Mouse (Mus musculus): Measurements from ENCODE around the gene Dgcr6. TPM values are rescaled to one million over a fixed set of nuclear protein-coding genes. Genes with fewer than 3 reads are reported as not detected.
A peak's percentile ranks its signal among the peaks of the same experiment; 100 is the strongest.

The Dgcr6 gene
- polyA plus RNA-seq, 1 experiment: 102 TPM

DNA sequence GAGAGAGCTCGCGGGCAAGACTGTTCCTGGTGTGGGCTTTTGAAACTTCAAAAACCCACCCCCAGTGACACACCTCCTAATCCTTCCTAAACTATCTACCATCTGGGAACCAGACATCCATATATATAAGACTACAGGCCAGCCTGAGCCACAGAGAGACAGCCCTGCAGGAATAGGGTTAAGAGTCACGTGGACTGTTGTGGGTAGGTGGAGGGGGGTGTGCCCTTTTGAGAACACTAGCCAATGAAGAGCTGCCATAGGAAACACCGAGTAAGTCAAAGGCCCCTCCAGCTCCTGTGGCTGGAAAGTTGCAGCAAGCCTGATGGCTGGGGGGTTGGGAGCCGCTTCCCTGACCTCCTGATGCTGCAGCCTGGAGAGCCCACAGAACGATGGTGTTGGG, 51.1 kb downstream of the Dgcr6 start:
- peaks cover 13% of the 10 kb centered on the region for H3K4me1 ChIP-seq (ENCODE audit: control insufficient read depth, insufficient read depth, low read length)
- no peak for DNase-seq
- no peak overlapping the region for H3K4me3 ChIP-seq (replicated peaks; ENCODE audit: insufficient read depth, low read depth, low read length)
- no peak for TF ChIP-seq CTCF (IDR thresholded peaks at IDR 0.05; ENCODE audit: borderline replicate concordance, insufficient read depth, low read depth, low read length)
- WGBS: 66% methylated on average over 6 of the region's 6 CpGs
- no peaks in the 10 kb centered on the region for H3K27me3 ChIP-seq (ENCODE audit: control insufficient read depth, insufficient read depth, low read length)
- no peak overlapping the region for H3K27ac ChIP-seq (ENCODE audit: insufficient read depth, low read length)

DNA sequence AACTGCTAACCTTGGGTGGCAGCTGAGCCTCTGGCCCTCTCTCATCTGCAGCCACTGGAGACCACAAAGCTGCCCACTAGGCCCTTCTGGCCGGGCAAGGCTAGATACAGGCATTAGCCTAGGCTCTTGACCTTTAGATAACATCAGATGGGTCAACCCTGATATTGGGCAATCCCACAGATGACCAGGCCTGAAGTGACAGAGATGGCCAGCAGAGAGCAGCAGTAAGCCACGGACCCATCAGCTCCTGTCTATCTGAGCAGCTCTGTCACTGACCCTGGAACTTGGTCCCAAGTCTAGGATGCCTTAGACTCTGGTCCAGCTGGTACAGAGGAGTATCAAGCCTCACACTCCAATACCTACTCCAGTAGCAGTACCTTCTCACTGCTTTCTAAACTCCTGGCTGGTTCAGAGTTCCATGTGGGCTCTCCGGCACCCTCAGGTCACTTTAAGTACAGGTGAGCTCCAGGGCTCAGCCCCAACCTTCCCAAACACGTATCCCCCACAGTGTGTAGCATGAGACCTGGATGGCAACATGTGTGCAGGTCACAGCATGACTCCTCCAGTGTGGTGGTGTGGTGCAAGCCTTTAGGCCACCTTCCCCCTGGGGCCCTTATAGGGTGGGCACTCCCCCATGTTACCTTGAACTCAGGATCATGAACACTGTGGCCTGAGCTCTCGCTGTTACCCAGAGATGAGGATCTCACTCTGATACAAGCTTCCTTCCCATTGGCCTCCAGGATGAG, 55.7 kb downstream of the Dgcr6 start:
- 58% methylated on average over 5 of the region's 5 CpGs for WGBS
- TF ChIP-seq POLR2A (IDR thresholded peaks at IDR 0.05; ENCODE audit: borderline replicate concordance, insufficient read depth, low read length): no peak
- peak; percentile 100 for TF ChIP-seq CTCF (IDR thresholded peaks at IDR 0.05; ENCODE audit: borderline replicate concordance, insufficient read depth, low read depth, low read length)
- H3K27me3 ChIP-seq (ENCODE audit: control insufficient read depth, insufficient read depth, low read length): no peaks in the 10 kb centered on the region
- peaks cover 17% of the 10 kb centered on the region for H3K4me1 ChIP-seq (ENCODE audit: control insufficient read depth, insufficient read depth, low read length)
- H3K27ac ChIP-seq (ENCODE audit: insufficient read depth, low read length): no peak overlapping the region
- no peak overlapping the region for H3K4me3 ChIP-seq (replicated peaks; ENCODE audit: insufficient read depth, low read depth, low read length)
- peak; percentile 83 to 91 for DNase-seq

DNA sequence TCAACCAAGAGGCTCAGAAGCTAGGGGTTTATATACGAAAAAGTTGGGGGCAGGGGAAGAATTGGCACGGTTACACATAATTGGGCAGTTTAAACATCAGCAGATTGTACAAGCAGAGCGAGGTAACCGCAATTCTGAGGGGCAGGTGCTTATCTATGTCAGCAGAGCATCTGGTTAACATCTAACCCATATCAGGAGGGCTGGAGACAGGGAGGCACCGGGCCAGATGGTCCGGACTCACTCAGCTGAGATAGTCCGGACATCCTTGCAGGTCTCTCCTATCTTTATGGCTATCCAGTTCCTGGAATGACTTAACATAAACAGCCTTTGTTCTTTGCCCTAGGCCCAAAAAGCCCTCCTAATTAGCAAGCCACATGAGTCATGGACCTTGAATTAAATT, 58.4 kb downstream of the Dgcr6 start:
- Histone ChIP-seq H3K4me3 (replicated peaks; ENCODE audit: insufficient read depth, low read depth, low read length) (no peak overlapping the region), H3K27me3 (ENCODE audit: control insufficient read depth, insufficient read depth, low read length) (no peaks in the 10 kb centered on the region), H3K4me1 (ENCODE audit: control insufficient read depth, insufficient read depth, low read length) (peaks cover 17% of the 10 kb centered on the region), H3K27ac (ENCODE audit: insufficient read depth, low read length) (no peak overlapping the region)
- no peak for TF ChIP-seq POLR2A (IDR thresholded peaks at IDR 0.05; ENCODE audit: borderline replicate concordance, insufficient read depth, low read length)
- TF ChIP-seq CTCF (IDR thresholded peaks at IDR 0.05; ENCODE audit: borderline replicate concordance, insufficient read depth, low read depth, low read length): no peak
- WGBS: 82% methylated on average over 7 of the region's 7 CpGs
- no peak for DNase-seq

DNA sequence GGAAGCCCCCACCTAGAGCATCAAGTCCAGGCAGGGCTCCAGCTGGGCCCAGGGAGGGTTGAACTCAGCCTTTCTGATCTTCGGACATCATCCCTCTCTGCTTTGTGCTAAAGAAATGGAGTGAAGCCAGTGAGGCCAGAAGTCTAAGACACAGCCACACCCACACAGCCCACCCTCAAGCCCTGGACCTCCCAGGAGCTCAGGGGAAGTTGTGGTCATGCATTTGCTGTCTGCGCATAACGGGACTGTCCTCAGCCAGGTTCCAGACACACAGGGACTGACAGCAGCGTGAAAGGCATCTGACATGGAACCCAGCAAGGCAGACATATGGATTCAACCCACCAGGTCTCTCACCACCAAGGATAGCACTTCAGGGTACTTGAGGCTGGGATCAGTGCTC, 63.8 kb downstream of the Dgcr6 start:
- no peak for DNase-seq
- Histone ChIP-seq H3K27me3 (ENCODE audit: control insufficient read depth, insufficient read depth, low read length) (no peaks in the 10 kb centered on the region), H3K4me3 (replicated peaks; ENCODE audit: insufficient read depth, low read depth, low read length) (no peak overlapping the region), H3K27ac (ENCODE audit: insufficient read depth, low read length) (no peak overlapping the region), H3K4me1 (ENCODE audit: control insufficient read depth, insufficient read depth, low read length) (peaks cover 23% of the 10 kb centered on the region)
- TF ChIP-seq CTCF (IDR thresholded peaks at IDR 0.05; ENCODE audit: borderline replicate concordance, insufficient read depth, low read depth, low read length): no peak
- 78% methylated on average over 4 of the region's 4 CpGs for WGBS

DNA sequence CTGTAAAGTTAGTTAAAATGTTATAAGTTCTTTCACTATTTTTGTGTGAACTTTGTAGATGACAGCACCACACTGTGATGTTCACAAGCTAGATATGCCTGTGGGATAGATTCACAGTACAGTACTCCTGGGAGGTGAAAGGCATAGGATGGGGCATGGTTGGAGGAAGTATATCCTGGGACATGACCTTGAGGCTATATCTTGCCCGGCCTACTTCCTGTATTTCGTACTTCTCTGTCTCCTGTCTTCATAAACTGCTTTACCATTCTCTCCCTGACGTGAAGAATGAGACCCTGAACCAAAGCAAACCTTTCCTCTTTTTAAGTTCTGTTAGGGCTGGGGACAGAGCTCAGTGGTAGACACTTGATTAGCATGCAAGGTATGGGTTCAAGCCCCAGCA, 65.6 kb downstream of the Dgcr6 start:
- no peak for TF ChIP-seq POLR2A (IDR thresholded peaks at IDR 0.05; ENCODE audit: borderline replicate concordance, insufficient read depth, low read length)
- no peak for TF ChIP-seq CTCF (IDR thresholded peaks at IDR 0.05; ENCODE audit: borderline replicate concordance, insufficient read depth, low read depth, low read length)
- H3K27me3 ChIP-seq (ENCODE audit: control insufficient read depth, insufficient read depth, low read length): no peaks in the 10 kb centered on the region
- peaks cover 29% of the 10 kb centered on the region for H3K4me1 ChIP-seq (ENCODE audit: control insufficient read depth, insufficient read depth, low read length)
- WGBS: 91% methylated on average over 3 of the region's 3 CpGs
- H3K4me3 ChIP-seq (replicated peaks; ENCODE audit: insufficient read depth, low read depth, low read length): no peak overlapping the region
- no peak for DNase-seq
- H3K27ac ChIP-seq (ENCODE audit: insufficient read depth, low read length): no peak overlapping the region

DNA sequence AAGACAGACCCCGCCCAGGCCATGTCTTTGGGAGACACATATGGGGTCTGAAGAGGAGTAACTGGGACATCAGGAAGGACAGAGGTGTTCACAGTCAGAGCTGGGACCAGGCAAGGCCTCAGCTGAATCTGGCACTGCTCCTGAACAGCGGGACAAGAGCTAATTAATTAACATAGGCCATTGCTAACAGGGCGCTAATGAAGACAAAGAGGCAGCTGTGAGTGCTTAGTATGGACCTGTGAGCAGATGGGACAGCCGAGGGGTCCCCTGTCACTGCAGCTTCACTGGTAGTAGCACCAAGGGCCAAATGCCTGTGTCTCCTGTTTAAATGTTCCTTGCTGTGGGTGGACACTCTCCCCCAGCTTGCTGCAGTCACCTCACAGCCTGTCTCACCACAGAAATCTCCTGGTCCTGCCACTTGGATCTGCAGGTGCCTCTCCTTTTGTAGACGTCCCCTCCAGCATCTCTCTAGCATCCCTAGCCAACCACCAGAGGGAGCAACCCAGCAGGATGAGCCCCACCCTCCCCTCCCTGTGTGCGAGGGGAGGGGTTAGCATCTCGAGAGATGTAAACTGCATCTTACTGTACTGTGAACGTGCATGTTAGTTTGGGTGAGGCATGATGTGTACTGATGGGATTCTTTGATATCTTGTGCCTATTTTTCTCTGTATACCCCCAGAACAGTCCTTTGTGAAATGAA, 66.5 kb downstream of the Dgcr6 start:
- WGBS: 11% methylated on average over 8 of the region's 8 CpGs
- peaks cover 36% of the 10 kb centered on the region for H3K4me1 ChIP-seq (ENCODE audit: control insufficient read depth, insufficient read depth, low read length)
- peak; percentile 76 to 82 for DNase-seq
- H3K27me3 ChIP-seq (ENCODE audit: control insufficient read depth, insufficient read depth, low read length): no peaks in the 10 kb centered on the region
- TF ChIP-seq CTCF (IDR thresholded peaks at IDR 0.05; ENCODE audit: borderline replicate concordance, insufficient read depth, low read depth, low read length) (peak; percentile 86), POLR2A (IDR thresholded peaks at IDR 0.05; ENCODE audit: borderline replicate concordance, insufficient read depth, low read length) (no peak)
- H3K27ac ChIP-seq (ENCODE audit: insufficient read depth, low read length): peak overlapping the region; percentile 29; the same call in 1 of the 2 replicates
- no peak overlapping the region for H3K4me3 ChIP-seq (replicated peaks; ENCODE audit: insufficient read depth, low read depth, low read length)

Other genes with a start within 250 kb of the Dgcr6 start
- gene B830017H08Rik, start 219.7 kb upstream of the Dgcr6 start, polyA plus RNA-seq (2012; rRNA removed): 4.3 and 4.7 TPM in 2 replicates
- gene Car15, start 214.5 kb upstream of the Dgcr6 start, polyA plus RNA-seq (2012; rRNA removed): 48.4 and 58.9 TPM in 2 replicates
- gene Gm20518, start 161.2 kb upstream of the Dgcr6 start, polyA plus RNA-seq (2012; rRNA removed): 9.1 and 9.2 TPM in 2 replicates
- 0.08 and 0.11 TPM in 2 replicates for gene Tssk1, start 158.6 kb upstream of the Dgcr6 start, polyA plus RNA-seq (2012; rRNA removed)
- gene Dgcr2, start 154.3 kb upstream of the Dgcr6 start, polyA plus RNA-seq (2012; rRNA removed): 145 and 162 TPM in 2 replicates
- not detected in 2 replicates for gene Tssk2, start 154.2 kb upstream of the Dgcr6 start, polyA plus RNA-seq (2012; rRNA removed)
- 41.5 and 41.7 TPM in 2 replicates for gene Ess2, start 141.5 kb upstream of the Dgcr6 start, polyA plus RNA-seq (2012; rRNA removed)
- not detected in 2 replicates for gene Gsc2, start 137.8 kb upstream of the Dgcr6 start, polyA plus RNA-seq (2012; rRNA removed)
- 64.4 and 76.5 TPM in 2 replicates for gene Slc25a1, start 124.6 kb upstream of the Dgcr6 start, polyA plus RNA-seq (2012; rRNA removed)
- gene Vpreb2, start 72.4 kb upstream of the Dgcr6 start, polyA plus RNA-seq (2012; rRNA removed): not detected in 2 replicates
- gene Prodh, start 37.3 kb downstream of the Dgcr6 start, polyA plus RNA-seq (2012; rRNA removed): 45.1 and 55.8 TPM in 2 replicates
- 82.9 and 97.4 TPM in 2 replicates for gene Rtn4r, start 74.8 kb downstream of the Dgcr6 start, polyA plus RNA-seq (2012; rRNA removed)
- not detected in 2 replicates for gene Ccdc188, start 165.0 kb downstream of the Dgcr6 start, polyA plus RNA-seq (2012; rRNA removed)
- gene Zdhhc8, start 182.3 kb downstream of the Dgcr6 start, polyA plus RNA-seq (2012; rRNA removed): 74.0 and 85.3 TPM in 2 replicates
- gene Trmt2a, start 195.8 kb downstream of the Dgcr6 start, polyA plus RNA-seq (2012; rRNA removed): 96.0 and 99.5 TPM in 2 replicates
- gene Ranbp1, start 195.9 kb downstream of the Dgcr6 start, polyA plus RNA-seq (2012; rRNA removed): 96.2 and 104 TPM in 2 replicates
- gene Gm49776, start 205.5 kb downstream of the Dgcr6 start, polyA plus RNA-seq (2012; rRNA removed): 0.47 TPM in 1 of 2 replicates, not detected in the other
- gene Dgcr8, start 236.4 kb downstream of the Dgcr6 start, polyA plus RNA-seq (2012; rRNA removed): 56.0 and 57.7 TPM in 2 replicates